ENCODE assay signal across 12 mouse cellular contexts in genomic region chr7:79497701-79498115, GRCm38 (mm10). TPM values are rescaled to one million over a fixed set of nuclear protein-coding genes. Genes with fewer than 3 reads are reported as not detected.
DNase-seq lines count a peak whose midpoint lies in the region; ATAC-seq and TF ChIP-seq lines count a peak whose summit lies in the region.
"Had no signal": no experiment of that assay in that cellular context is flagged by ENCODE, and none has a peak within 500 bp of the region (broad histone marks: within the 10 kb centered on the region; RNA-seq: fewer than 3 reads in every experiment).

No protein-coding gene starts in this region.

- no peaks in the 10 kb centered on the region; the same call in 1 of the 2 replicates for H3K9me3 ChIP-seq in E14TG2a.4 (ENCODE audit: low read length)
- H3K9me3 ChIP-seq in forebrain, embryonic 13.5 days (replicated peaks): no peaks in the 10 kb centered on the region
- no peaks in the 10 kb centered on the region for H3K9me3 ChIP-seq in midbrain, embryonic 10.5 days (replicated peaks)
- no peaks in the 10 kb centered on the region for H3K9me3 ChIP-seq in kidney, embryonic 14.5 days (ENCODE audit: control insufficient read depth, low read length)
- H3K9me3 ChIP-seq in kidney, embryonic 15.5 days (replicated peaks): no peaks in the 10 kb centered on the region
- H3K9me3 ChIP-seq: liver, embryonic 12.5 days had no signal

- H3K36me3 ChIP-seq in E14TG2a.4 (ENCODE audit: insufficient read depth, low read length): no peaks in the 10 kb centered on the region
- H3K36me3 ChIP-seq in forebrain, embryonic 13.5 days (ENCODE audit: poor library complexity, severe bottlenecking): peaks cover 10% of the 10 kb centered on the region
- 0 out of 2 replicates have a peak, but pooled peaks cover 5% of the 10 kb centered on the region for H3K36me3 ChIP-seq in midbrain, embryonic 10.5 days
- no peaks in the 10 kb centered on the region for H3K36me3 ChIP-seq in kidney, embryonic 14.5 days (ENCODE audit: control insufficient read depth, insufficient read depth, low read length)
- no peaks in the 10 kb centered on the region for H3K36me3 ChIP-seq in kidney, embryonic 15.5 days
- H3K36me3 ChIP-seq: liver, embryonic 12.5 days had no signal

- H3K27me3 ChIP-seq in E14TG2a.4 (ENCODE audit: insufficient read depth, low read length): peaks cover 80% of the 10 kb centered on the region
- no peaks in the 10 kb centered on the region for H3K27me3 ChIP-seq in forebrain, embryonic 13.5 days
- peaks cover 100% of the 10 kb centered on the region for H3K27me3 ChIP-seq in midbrain, embryonic 10.5 days (ENCODE audit: low read depth, poor library complexity, severe bottlenecking)
- peaks cover 86% of the 10 kb centered on the region for H3K27me3 ChIP-seq in kidney, embryonic 14.5 days (ENCODE audit: control insufficient read depth, insufficient read depth, low read length)
- peaks cover 98% of the 10 kb centered on the region for H3K27me3 ChIP-seq in kidney, embryonic 15.5 days

- peak overlapping the region; percentile 100 for H3K27ac ChIP-seq in forebrain, embryonic 13.5 days
- H3K27ac ChIP-seq in midbrain, embryonic 10.5 days (replicated peaks): peak overlapping the region; percentile 86
- H3K27ac ChIP-seq in kidney, embryonic 14.5 days (ENCODE audit: low read depth, low read length): no peak overlapping the region
- no peak overlapping the region for H3K27ac ChIP-seq in kidney, embryonic 15.5 days
- H3K27ac ChIP-seq: liver, embryonic 12.5 days had no signal

- TF ChIP-seq CTCF in E14TG2a.4 (conservative IDR thresholded peaks at IDR 0.05; ENCODE audit: low read length): no peak

- H3K9ac ChIP-seq in forebrain, embryonic 13.5 days: peak overlapping the region; percentile 100
- no peak overlapping the region for H3K9ac ChIP-seq in kidney, embryonic 14.5 days (ENCODE audit: low read depth, low read length)
- no peak overlapping the region for H3K9ac ChIP-seq in kidney, embryonic 15.5 days
- H3K9ac ChIP-seq: liver, embryonic 12.5 days had no signal

- peak; percentile 83 for DNase-seq in ZHBTc4 (ENCODE audit: low read depth, low spot score)
- DNase-seq in midbrain, embryonic 10.5 days (ENCODE audit: low spot score): peak; percentile 79
- no peak for DNase-seq in thymus, postnatal 36 days
- DNase-seq in urinary bladder, postnatal 10 days (ENCODE audit: low spot score): no peak
- DNase-seq: adrenal gland, postnatal 10 days; gastrocnemius, postnatal 25 days had no signal

- H3K4me2 ChIP-seq in forebrain, embryonic 13.5 days: peak overlapping the region; percentile 99
- no peak overlapping the region for H3K4me2 ChIP-seq in kidney, embryonic 14.5 days (replicated peaks; ENCODE audit: low read depth, low read length)
- H3K4me2 ChIP-seq in kidney, embryonic 15.5 days: no peak overlapping the region
- H3K4me2 ChIP-seq: liver, embryonic 12.5 days had no signal

- ATAC-seq in forebrain, embryonic 13.5 days: peak; percentile 15; the same call in 1 of the 2 replicates
- no peak for ATAC-seq in kidney, embryonic 14.5 days (ENCODE audit: low FRiP score, low TSS enrichment)
- ATAC-seq in kidney, embryonic 15.5 days (replicated peaks; ENCODE audit: low FRiP score): no peak
- ATAC-seq: intestine, postnatal 0 days; liver, embryonic 12.5 days had no signal

- peak overlapping the region; percentile 46 for H3K4me3 ChIP-seq in E14TG2a.4 (replicated peaks; ENCODE audit: low read length)
- peak overlapping the region; percentile 99 for H3K4me3 ChIP-seq in forebrain, embryonic 13.5 days
- H3K4me3 ChIP-seq in midbrain, embryonic 10.5 days: peak overlapping the region; percentile 45
- no peak overlapping the region for H3K4me3 ChIP-seq in kidney, embryonic 14.5 days (ENCODE audit: low read length)
- no peak overlapping the region for H3K4me3 ChIP-seq in kidney, embryonic 15.5 days (replicated peaks)
- H3K4me3 ChIP-seq: liver, embryonic 12.5 days had no signal

- H3K4me1 ChIP-seq in E14TG2a.4 (replicated peaks; ENCODE audit: low read depth, low read length): peaks cover 76% of the 10 kb centered on the region
- peaks cover 42% of the 10 kb centered on the region for H3K4me1 ChIP-seq in forebrain, embryonic 13.5 days
- H3K4me1 ChIP-seq in midbrain, embryonic 10.5 days: peaks cover 70% of the 10 kb centered on the region
- H3K4me1 ChIP-seq in kidney, embryonic 14.5 days (ENCODE audit: control insufficient read depth, insufficient read depth, low read length): no peaks in the 10 kb centered on the region
- peaks cover 19% of the 10 kb centered on the region for H3K4me1 ChIP-seq in kidney, embryonic 15.5 days

- WGBS in forebrain, embryonic 13.5 days: 1% methylated on average over 20 of the region's 20 CpGs
- under 1% methylated on average over 20 of the region's 20 CpGs for WGBS in midbrain, embryonic 10.5 days
- WGBS in kidney, embryonic 14.5 days: 3% methylated on average over 20 of the region's 20 CpGs
- 4% methylated on average over 20 of the region's 20 CpGs for WGBS in kidney, embryonic 15.5 days

RNA-seq across cellular contexts. Expression of gene Polg, which starts 31.5 kb away (rescaled TPM):
- 29.7 and 30.4 TPM in 2 replicates for polyA plus RNA-seq in forebrain, embryonic 13.5 days (2015; fragmentation: Nextera tagmentation; extraction: Ambion mirVana)
- polyA plus RNA-seq in midbrain, embryonic 10.5 days (2016; fragmentation: Nextera tagmentation; extraction: Ambion mirVana): 41.3 and 43.2 TPM in 2 replicates
- polyA plus RNA-seq in kidney, embryonic 14.5 days (2014; fragmentation: Nextera tagmentation; extraction: Ambion mirVana): 21.3 and 35.9 TPM in 2 replicates
- polyA plus RNA-seq in kidney, embryonic 15.5 days (2015; fragmentation: Nextera tagmentation; extraction: Ambion mirVana): 32.9 and 36.7 TPM in 2 replicates

Comparison
In these comparisons a context has a peak if more than half of its experiments do, and no peak if none do; other contexts are left out.
1. H3K4me3 ChIP-seq: peak in E14TG2a.4 (single experiment), forebrain, embryonic 13.5 days (single experiment) and midbrain, embryonic 10.5 days (single experiment); none in kidney, embryonic 14.5 days (single experiment) and kidney, embryonic 15.5 days (single experiment).
2. DNase-seq: peak in ZHBTc4 (single experiment) and midbrain, embryonic 10.5 days (single experiment); none in thymus, postnatal 36 days (0 of 2) and urinary bladder, postnatal 10 days (single experiment).
3. H3K27ac ChIP-seq: peak in forebrain, embryonic 13.5 days (single experiment) and midbrain, embryonic 10.5 days (single experiment); none in kidney, embryonic 14.5 days (single experiment) and kidney, embryonic 15.5 days (single experiment).